Mouse (Mus musculus): Measurements from ENCODE around the gene Kncn. TPM values are rescaled to one million over a fixed set of nuclear protein-coding genes. Genes with fewer than 3 reads are reported as not detected.

The Kncn gene
- total RNA-seq (2021) = under 1 TPM in 1 of 2 experiments, not detected in 1; 0.22 TPM

DNA sequence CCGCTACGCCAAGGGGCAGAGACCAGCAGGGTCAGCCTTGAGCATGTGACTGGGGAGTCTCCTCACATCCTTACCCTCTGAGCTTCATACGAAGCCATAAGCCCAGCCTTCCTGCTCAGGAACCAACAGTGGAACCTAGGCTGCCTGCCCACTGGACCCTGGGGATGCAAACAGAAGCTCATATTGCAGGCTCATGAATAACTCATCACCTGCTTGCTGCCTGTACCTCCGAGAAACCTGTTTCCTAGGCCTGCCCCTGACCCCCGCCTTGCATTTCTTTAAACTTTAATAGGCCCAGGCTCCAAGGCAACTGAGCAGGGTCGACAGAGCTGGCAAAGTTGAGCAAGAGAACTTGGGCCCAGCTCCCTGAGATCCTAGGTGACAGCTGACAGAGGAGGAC lies at the start of gene Kncn:
TSS of gene Kncn (plus strand) at position 379 of the 400 bp plus-strand sequence.
- no peak for DNase-seq (ENCODE audit: extremely low spot score in 1 of 2, low spot score in 1 of 2)

DNA sequence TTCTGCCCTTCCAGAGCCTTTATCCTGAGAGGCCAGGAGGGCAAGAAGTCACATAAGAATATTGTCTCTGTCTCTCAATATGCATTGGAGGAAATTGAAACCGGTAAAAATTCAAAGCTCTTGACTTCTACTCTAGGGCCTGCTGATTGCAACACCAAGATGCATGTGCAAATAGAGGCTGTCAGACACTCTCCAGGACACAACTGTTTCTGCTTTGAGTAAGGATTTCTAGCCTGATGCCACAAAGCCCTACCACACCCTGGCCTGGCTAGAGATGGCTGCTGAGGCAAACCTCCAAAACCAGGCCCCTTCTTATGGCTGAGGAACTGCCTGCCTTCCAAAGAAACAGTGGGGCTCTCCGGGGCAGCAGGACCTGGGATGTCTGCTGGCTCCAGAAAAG lies 48.6 kb upstream of the Kncn start:
- no peak for DNase-seq (ENCODE audit: extremely low spot score in 1 of 2, low spot score in 1 of 2)

DNA sequence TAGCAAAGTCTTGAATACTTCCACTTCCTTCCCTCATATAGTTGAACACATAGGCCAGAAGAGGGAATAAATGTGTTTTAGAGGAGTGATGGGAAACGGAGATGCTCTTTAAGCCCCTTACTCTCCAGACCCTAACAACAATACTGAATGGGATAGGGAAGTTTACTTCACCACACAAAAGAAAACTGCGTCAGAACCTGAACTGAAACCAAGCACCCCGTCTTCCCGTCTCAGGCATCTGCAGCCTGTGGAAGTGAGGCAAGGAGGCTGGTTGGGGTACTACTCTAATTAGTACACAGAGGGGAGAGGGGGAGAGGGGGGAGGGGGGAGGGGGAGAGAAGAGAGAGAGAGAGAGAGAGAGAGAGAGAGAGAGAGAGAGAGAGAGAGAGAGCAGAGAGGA lies 46.0 kb upstream of the Kncn start:
- DNase-seq (ENCODE audit: extremely low spot score in 1 of 2, low spot score in 1 of 2) = no peak

DNA sequence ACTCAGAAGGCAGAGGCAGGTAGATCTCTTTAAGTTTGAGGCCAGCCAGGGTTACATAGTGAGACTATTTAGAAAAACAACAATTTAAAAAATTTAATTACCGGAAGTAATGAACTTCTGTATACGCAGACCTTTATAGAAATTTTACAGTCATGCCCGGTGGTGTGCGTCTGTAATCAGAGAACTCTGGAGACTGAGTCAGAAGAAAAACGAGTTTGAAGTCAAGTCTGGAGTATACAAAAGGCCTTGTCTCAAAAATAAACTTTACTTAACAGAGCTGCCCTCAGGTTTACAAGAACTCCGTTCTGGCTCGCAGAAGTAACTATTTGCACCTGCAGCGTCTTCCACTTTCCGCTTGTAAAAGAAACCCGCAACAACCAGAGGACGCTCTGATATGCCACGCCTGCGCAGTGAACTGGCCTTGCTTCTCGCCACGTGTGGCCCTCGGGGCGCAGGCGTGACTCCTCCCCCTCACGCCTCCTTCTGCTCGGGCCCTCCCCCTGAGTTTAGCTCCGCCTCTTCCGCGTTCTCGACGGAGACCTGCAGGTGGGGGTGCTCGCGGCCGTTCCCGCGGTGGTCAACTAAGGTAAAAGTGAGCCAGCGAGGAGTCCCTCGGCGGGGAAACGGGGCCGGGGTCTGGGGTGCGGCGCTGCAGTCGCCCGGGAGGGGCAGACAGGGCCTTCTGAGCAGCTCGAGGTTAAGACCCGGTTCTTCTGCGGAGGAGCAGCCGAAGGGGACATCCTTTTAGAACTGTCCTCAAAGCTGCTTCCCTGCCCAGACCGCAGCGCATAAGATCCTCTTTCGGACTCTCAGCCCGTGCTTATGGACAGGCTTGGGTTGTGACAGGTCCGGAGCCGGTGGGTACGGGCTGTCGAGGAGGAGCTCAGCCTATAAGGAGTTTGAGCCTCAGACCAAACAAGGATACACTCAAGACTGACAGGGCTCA lies 45.2 kb upstream of the Kncn start, which contains the start of gene Mknk1:
TSS of gene Mknk1 (plus strand) at position 503 of the 946 bp plus-strand sequence.
- peak; percentile 79 to 85 for DNase-seq (ENCODE audit: extremely low spot score in 1 of 2, low spot score in 1 of 2)

DNA sequence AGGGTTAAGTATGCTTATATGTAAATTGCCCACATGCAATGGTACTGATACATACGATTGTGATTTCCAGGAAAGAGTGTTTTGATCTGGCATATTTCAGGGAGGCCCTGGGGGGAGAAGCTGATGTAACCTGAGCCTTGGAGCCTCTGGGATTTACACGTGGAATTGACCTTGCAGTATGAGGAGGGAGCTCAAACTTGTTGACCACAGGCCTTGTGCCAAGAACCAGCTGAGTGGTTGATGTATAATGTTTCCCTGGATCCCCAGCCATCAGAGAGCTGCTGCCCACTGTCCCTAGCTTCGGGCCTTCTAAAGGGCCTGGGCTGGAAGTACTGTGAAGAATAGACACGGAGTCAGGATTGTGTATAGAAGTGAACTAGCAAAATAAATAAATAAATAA lies 44.2 kb upstream of the Kncn start:
- no peak for DNase-seq (ENCODE audit: extremely low spot score in 1 of 2, low spot score in 1 of 2)

DNA sequence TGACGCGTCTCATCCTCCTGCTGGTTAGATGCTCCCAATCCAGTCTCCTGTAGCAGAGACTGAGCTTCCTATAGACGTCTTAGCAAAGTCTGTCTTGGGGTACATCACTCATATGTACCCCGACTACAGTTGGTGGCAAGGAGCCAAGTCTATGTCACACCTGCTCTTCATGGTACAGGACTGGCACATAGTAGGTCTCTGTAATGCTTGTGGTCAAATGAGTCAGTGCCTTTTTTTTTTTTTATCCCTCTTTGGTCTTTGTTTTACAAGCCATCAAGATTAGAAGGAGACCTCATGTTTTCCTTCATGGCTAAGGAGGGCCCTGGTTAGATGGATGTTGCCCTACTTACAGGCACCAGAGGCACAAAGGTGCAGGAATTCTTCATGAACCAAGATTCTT lies 43.4 kb upstream of the Kncn start:
- no peak for DNase-seq (ENCODE audit: extremely low spot score in 1 of 2, low spot score in 1 of 2)

DNA sequence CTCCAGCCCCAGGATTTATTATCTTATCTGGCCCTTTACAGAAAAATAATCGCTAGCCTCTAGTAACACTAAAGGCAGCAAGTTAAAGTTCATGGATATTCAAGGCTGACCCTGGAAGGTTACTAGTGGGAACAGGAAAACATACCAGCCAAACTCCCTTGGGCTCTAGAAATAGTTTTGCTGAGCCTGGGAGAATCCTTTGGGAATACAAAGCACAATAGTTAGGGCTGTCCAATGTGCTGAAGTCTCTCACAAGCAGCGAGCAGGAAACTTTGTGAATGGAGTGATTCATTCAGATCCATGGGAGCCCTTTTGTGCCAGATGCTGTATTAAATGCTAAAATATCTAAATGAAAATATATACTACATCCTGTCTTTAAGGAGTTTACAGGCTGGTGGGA lies 37.5 kb upstream of the Kncn start:
- no peak for DNase-seq (ENCODE audit: extremely low spot score in 1 of 2, low spot score in 1 of 2)

DNA sequence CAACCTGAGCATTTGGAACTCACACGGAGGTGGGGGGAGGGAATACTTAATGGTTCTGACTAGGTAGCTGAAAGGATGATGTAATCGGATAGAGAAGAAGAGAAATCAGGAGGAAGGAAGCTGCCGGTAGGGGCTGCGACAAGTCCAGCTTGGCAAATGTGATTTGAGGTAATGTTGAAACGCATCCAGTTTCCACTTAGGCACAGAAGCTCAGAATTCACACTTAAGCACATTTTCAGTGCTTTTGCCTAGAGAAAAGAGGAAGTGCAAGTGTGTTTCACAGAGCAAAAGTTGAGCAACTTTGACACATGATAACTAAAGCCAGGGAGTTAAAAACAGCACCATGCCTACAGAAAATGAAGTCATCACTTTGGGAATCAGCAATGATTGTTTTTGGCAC lies 36.8 kb upstream of the Kncn start:
- no peak for DNase-seq (ENCODE audit: extremely low spot score in 1 of 2, low spot score in 1 of 2)

DNA sequence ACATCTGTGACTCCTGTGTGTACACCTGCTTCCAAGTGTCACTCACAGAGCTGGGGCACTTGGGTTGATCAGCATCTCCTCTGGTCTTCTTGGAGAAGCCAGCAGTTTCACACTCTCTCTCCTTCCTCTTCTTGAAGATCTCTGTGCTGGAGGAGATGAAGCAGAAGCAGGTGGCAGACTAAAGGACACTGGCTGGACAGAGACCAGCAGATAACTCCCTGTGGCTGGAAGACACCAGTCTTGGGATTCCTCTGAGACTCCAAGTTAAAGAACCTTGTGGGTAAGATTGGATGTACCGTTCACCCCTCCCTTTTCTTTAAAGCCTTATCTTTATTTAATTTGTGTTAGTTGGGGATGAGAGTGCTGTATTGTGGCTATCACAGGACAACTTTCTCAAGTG lies 36.1 kb upstream of the Kncn start:
- no peak for DNase-seq (ENCODE audit: extremely low spot score in 1 of 2, low spot score in 1 of 2)

DNA sequence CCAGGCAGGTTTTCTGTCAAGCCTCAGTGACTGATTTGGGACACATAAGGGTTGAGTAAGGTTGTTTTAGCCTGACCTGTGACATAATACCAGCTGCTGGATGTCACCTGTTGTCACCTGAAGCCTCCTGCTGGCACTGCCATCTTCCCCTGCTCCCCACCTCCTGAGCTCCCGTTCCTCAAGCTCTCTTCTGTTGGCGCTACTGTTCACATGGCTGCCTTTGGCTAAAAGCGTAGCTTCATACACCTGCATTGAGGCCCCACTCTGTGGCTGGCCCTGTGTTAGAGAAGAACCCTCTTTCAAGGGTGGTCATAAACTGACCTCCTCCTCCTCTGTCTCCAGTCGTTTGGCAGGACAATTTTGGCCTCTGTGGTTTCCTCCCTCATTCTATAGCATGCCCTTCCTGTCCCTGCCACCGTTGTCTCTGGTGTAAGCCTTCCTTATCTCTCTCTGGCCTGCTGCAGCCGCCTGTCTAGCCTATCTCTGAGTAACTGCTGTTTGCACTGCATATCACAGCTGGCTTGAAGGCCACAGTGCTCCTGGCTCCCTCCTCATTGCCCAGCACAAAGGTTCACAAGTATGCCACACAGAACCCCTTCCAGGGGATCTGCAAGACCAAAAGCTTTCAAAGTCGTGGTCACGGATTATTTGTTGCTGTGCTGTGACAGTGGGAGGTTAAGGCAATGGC lies 35.1 kb upstream of the Kncn start:
- no peak for DNase-seq (ENCODE audit: extremely low spot score in 1 of 2, low spot score in 1 of 2)

DNA sequence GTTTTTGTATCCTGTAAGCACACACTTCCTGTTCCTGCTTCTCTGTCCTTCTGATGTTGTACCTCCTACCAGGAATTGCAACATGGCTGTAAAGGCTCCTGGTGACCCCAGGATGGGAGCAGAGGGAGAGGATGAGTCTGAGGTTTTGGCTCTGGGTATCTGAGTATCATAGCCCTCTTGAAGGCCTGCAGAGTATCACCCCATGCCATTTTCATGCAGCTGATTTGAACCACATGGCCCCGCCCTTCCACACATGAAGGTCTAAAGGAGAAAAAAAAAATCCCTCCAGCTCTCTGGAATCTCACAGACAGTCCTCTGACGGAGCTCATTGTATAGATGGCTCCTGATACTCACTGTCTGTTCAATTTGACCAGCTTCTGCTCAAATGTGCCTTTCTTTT lies 34.1 kb upstream of the Kncn start:
- no peak for DNase-seq (ENCODE audit: extremely low spot score in 1 of 2, low spot score in 1 of 2)

DNA sequence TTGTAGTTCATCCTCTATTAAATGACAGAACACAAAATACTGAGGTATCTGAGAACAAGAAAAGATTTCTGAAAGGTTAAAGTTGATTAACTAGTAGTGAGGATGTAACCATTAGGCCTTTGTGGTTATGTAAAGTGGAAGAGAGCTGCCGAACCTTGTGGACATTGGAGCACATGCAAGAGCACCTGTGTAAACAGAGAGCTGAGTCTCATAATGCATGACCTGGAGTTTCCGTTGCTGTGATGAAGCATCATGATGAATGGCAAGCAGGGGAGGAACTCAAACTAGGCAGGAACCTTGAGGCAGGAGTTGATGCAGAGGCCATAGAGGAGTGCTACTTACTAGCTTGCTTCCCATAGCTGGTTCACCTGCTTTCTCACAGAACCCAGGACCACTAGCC lies 33.6 kb upstream of the Kncn start:
- no peak for DNase-seq (ENCODE audit: extremely low spot score in 1 of 2, low spot score in 1 of 2)

DNA sequence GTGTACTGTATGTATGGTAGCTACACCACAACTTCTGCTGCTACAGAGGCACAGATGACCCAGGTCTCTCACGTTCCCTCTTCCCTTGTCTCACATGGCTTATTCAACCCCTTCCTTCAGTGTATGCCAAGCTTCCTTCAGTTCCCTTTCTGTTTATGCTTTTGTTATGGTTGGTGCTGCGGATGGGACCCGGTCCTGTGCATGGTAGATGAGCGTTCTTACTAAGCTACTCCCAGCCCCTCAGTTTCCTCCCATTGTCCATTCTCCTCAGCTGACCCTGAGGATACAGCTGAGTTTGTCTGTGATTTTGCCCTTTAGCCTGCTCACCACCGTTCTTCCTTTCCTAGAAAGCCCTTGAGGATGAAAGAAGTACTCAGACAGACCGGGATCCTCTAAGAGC lies 32.6 kb upstream of the Kncn start:
- no peak for DNase-seq (ENCODE audit: extremely low spot score in 1 of 2, low spot score in 1 of 2)

DNA sequence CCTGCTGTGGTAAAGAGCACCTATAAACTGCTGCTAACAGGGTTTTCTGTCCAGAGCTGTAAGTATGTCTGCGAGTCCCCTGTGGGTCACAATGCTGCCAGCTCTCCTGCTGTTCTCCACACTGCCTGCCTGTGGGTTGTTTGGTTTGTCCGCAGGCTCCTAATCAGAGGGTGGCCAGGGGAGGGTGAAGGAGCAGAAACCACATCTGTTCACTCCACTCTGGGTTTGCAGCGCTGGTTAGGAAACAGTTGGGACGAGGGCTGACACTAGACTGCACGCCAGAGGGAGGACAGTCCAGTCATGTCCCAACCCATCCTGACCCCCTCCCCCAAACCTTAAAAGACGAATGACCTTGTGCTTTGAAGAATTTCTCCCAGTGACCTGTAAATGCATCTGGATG lies 29.1 kb upstream of the Kncn start:
- no peak for DNase-seq (ENCODE audit: extremely low spot score in 1 of 2, low spot score in 1 of 2)

DNA sequence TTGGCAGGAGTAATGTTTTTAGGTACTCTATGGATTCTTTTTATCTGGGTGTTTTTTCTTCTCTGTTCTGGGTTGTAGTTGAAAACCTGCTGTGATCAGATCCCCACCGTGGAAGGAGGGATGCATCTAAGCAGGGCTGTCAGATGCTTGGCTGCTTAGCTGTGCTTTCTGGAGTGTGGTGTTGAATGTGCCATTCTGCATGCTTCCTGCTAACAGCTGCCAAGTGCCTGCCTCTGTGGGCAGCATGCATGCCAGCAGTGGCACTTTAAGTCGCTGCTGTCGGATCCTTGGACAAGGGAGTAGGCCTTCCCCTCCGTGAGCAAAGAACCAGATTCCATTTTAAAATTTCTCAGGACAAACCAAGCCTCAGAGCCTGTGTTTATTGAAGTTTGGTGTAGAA lies 28.6 kb upstream of the Kncn start:
- no peak for DNase-seq (ENCODE audit: extremely low spot score in 1 of 2, low spot score in 1 of 2)

DNA sequence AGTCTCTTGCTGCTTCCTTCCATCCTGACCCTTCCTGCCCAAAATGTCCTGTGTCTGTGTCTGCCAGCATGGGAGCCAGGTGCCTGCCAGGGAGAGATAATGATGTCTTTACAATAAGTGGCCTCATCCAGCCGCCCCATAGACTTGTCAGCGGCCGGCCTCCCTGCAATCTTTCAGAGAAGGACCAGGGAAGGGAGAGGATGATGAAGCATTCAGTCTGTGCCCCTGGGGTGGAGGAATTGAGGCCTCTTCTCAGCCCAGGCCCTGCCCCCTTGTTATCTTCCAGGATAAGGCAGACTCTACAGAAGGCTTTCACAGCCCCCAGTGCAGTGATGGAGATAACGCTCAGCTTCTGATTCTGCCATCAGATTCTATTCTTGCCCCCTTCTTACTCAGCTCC lies 27.9 kb upstream of the Kncn start:
- DNase-seq (ENCODE audit: extremely low spot score in 1 of 2, low spot score in 1 of 2) = no peak

DNA sequence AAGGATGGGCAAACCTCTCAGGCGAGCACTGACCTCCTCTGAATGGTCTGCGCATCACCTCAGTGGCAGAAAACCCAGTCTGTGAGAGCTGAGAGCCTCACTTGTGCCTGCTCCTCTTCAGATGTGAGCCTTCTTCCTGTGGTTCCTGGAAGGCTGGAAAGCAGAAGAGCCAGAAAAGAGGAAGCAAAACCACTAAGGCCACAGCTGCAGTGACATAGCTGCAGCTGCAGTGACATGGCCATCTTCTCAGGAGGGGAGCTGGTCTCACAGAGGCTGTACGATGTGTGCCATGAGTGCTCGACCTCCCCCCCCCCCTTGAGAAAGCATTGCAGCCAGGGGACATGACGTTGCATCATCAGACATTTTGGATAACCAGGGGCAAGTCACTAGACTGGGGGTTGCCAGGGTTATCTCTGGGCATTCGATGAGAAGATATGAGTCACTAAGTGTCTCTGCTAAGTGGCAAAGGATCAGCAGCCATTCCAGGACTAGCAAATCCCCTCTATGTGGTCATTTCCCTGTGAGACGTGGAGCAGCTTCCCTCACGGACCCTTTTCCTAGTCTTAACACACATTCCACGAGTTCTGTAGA lies 26.8 kb upstream of the Kncn start:
- DNase-seq (ENCODE audit: extremely low spot score in 1 of 2, low spot score in 1 of 2) = no peak

DNA sequence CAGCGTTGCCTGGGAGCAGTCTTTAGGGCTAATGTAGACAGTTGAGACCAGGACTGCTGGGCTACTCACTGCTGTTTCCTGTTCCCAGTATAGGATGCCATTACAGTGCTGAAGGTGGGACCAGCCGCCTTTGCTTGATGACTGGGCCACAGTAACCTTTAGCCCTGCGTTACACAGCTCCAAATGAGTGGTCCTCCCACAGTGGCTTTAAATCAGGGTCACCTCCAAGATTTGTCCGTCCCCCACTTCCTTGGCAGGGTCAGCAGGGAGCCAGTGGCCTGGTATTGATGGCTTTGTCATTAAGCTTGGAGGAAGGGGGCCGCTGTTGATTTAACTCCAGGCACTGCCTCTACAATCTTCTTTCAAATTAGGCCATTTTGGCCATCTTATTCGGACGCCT lies 20.8 kb upstream of the Kncn start:
- no peak for DNase-seq (ENCODE audit: extremely low spot score in 1 of 2, low spot score in 1 of 2)

DNA sequence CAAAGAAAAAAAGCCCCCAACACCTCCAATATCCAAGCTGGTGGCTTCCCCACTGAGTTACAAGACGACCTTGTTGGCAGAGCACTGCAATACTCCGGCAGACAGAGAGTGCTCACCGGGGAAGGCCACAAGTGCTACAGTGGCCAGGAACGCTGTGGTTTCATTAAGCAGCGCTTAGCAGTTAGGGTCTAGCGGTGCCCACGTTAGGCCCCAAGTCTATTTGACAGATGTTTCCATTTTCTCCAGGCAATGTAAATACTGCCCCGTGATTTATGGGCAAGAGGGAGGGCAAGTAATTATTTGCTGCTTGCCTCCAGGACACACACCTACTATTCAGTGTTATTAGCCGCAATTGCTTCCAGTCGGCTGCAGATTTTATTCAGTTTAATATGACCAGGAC lies 20.3 kb upstream of the Kncn start:
- DNase-seq (ENCODE audit: extremely low spot score in 1 of 2, low spot score in 1 of 2) = no peak

DNA sequence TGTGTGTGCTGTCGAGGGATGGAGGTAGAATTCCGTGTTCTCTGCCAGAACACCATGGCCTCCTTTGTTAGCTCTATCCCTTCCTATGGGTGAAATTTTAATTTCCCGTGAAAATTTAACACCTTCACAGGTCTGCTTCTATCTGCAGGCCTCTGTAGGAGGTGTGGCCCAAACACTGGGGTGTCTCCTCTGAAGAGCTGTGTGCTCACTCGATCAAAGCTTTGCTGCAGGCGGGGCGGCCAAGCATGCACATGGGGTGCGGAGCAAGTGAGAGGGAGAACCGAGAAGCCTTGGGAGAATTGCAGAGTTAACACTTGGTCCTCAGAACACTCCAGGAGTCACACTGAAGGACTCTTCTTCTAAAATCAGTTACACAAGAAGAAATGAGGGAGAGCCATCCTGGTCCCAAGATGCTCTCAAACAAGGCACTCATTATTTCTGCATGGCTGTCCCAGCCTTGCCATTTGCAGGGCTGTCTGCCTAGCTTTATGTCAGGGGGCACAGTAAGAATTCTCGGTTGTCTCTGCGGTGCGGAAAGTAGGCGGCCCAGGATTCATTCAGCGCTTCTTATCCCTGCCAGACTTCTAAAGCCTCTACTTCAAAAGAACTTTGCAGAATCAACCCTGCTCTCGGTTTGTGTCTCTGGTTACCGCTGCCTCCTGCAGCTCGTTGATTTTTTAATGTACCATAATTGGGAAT lies 14.5 kb upstream of the Kncn start:
- DNase-seq (ENCODE audit: extremely low spot score in 1 of 2, low spot score in 1 of 2) = no peak

DNA sequence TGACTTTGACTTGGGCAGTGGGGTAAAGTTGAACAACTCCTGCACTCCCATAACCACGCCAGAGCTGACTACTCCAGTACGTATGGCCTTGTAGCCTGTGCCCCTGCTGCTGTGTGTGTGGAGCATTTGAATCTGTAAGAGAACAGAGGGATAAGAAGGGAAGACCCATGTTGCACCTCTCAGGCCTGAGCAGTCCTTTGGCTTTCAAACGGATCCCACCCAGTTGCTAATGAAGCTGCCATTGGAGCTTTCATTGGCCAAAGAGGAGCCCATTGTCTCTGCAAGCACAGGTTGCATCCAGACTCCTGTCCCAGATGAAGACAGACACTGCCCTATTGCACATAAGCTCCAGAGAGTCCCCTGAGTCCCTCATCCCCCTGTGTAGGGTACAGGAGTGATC lies 11.0 kb upstream of the Kncn start:
- no peak for DNase-seq (ENCODE audit: extremely low spot score in 1 of 2, low spot score in 1 of 2)
